Mouse (Mus musculus): ENCODE measurements around the gene Spz1.
"Not testable (repeated sequence)": the region's sequence is repeated elsewhere in the genome, so short reads cannot be mapped to it uniquely, and the experiment has no call there.

The Spz1 gene

DNA sequence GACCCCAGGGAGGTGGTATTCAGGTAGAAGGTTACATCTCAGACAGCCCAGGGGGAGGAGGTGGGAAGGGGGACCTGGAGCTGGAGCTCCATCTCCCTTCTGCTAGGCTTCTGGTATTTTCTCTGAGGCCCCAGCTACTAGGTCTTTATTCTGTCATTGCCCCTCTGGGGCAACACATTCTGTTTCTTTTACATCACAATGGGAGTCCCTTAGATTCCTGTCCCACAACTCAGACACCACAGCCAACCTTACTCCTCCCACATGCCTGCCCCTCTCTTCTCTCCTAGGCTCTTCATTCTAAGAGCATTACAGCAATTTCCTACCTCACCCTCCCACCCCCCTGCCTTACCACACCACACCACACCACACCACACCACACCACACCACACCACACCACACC, at the start of gene Spz1:
Gene Spz1 (minus strand): TSS at position 101 of the 400 bp plus-strand sequence.
- no peak for DNase-seq

- no peak for DNase-seq
These were observed 40.5 kb upstream of the Spz1 start for GRCm38 (mm10) chr13:92616459-92616858.

DNA sequence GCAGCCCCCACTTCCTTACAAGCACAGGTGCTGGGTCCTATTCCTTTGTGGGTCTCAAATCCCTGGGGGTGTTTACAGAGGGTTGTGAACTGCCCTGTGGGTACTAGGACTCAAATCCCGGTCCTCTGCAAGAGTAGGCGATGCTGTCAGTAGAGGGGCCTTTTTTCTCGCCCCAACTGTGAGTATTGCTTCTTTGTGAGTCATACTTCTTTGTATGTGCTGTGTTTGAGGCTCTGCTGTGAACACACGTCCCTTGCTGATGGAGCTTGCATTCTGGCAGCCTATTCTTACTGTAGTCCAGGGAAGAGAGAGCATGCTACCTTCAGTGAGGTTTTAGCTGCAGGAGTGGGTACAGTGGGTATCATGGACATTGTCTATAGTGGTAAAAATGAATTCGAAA, 39.2 kb upstream of the Spz1 start:
- DNase-seq = no peak

- DNase-seq = no peak
These were observed 37.1 kb upstream of the Spz1 start for GRCm38 (mm10) chr13:92613094-92613493.

DNA sequence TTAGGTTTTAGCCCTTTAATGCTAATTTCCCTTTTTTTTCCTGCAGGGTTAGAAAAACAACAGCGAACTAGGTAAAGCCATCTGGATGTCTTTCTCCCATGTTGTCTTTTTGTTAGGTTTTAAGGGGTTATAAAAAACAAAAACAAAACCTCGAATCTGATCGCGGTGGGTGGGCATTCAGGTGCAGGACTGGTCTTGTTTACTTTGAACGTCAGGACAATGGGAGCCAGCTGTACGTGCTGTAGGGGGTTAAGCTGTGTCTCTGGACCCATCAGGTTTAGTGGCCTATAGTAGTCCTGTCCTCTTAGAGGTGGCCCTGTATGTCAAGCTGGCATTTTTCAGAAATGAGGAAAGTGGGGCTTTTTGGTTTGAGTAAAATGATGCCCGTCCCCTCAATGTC, 35.9 kb upstream of the Spz1 start:
- no peak for DNase-seq

DNA sequence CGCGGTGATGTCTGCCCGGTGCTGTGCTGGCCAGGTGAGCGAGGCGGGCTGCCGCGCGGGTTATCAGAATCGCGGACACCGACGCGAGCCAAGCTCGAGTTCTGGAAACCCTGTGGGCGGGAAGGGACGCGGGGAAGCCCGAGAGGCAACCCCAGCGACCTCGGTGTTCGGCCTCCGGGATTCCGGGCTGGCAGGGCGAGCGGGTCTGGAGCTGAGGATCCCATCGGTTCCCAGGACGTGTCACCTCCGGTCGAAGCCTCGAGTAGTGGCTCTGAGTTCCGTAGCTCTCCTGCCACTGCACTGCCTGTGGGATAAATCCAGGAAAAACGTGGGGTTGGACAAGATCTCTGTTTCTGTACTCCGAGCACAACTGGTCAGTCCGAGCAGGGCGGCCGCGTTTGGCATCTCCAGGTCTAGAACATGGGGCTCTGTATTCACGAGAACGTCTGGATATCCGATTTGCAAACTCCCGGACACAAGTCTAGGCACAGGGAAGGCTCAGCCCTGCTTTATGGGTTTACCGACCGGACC, 35.3 kb upstream of the Spz1 start:
- DNase-seq = no peak

GRCm38 (mm10) chr13:92610311-92611221, 34.6 kb upstream of the Spz1 start, which contains the start of gene Serinc5:
TSS of gene Serinc5 (plus strand) at chr13:92611091.
- DNase-seq = peak; percentile 97

DNA sequence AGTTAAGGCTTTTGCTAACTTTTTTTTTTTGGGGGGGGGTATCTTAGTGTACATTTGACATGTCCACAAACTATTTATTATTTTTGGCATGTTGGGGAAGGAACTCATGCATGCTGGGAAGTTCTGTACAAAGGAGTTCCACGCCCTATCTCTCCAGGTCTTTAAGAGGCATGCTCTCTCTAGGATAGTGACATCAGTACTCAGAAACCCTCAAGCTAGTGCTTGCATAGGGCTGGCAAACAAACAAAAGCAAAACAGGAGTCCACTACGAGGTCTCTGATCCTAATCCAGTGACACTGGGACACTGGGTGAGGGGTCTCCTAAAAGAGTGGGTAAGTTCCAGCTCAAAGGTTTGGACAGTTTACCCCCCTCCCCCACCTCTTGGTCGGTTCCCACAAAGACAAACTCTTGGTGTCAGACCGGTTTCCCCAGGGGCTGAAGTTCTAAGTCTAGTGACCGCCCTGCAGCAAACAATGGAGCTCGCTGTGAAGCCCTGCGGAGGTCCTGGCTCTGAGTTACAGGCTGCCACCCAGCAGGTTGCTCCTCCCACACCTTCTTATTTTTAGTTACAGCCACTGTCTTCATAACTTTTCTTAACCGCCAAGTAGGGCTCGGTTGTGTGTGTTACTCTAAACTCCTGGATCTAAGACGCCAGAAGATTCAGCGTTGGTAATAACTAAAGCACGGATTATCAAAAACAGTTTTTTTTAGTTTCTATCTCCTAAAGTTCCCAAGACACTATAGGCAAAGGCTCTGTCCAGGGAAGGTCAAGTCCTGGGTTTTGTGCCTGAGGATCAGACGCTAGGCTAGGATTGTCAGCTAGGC, 33.7 kb upstream of the Spz1 start:
- no peak for DNase-seq

- DNase-seq = not testable (repeated sequence)
These were observed 29.3 kb upstream of the Spz1 start for GRCm38 (mm10) chr13:92605306-92605705.

DNA sequence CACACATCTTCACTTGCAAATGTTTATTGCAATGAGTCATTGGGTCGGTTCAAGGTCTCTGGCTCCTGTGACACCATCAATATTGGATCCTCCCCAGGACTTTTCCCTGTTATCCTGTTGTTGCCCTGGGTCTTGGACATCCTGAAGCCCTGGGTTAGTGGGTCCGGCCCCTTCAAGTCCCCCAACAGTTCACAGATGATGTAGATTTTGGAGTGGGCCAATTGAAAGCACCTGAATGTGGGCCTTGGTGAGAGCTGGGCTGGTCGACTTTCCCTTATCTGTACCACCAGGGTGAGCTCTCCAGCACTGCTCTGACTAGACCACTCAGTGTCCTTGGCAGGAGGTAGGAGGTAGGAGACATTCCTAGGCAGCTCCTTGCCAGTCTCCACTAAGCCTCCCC, 19.5 kb upstream of the Spz1 start:
- DNase-seq = no peak

DNA sequence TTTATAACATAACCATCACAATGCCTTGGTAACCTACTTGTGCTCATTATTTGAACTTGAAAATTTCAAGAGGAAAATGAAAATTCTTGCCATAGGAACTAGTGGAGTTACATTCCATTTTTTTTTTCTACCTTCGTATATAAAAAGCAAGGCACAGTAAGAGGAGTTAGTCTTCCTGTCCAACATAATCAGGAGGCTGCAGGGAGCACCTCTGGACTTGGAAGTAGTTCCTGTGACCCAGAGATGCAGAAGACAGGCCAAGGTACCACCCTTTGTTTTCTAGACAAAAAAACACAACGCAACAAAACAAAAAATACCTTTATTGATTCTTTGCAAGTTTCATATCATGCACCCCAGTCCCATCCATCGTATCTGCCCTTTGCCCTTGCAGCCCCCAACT, 18.9 kb upstream of the Spz1 start:
- DNase-seq = no peak

GRCm38 (mm10) chr13:92594481-92594880, 18.5 kb upstream of the Spz1 start:
- DNase-seq = no peak

GRCm38 (mm10) chr13:92593731-92594396, 17.9 kb upstream of the Spz1 start:
- DNase-seq = no peak

DNA sequence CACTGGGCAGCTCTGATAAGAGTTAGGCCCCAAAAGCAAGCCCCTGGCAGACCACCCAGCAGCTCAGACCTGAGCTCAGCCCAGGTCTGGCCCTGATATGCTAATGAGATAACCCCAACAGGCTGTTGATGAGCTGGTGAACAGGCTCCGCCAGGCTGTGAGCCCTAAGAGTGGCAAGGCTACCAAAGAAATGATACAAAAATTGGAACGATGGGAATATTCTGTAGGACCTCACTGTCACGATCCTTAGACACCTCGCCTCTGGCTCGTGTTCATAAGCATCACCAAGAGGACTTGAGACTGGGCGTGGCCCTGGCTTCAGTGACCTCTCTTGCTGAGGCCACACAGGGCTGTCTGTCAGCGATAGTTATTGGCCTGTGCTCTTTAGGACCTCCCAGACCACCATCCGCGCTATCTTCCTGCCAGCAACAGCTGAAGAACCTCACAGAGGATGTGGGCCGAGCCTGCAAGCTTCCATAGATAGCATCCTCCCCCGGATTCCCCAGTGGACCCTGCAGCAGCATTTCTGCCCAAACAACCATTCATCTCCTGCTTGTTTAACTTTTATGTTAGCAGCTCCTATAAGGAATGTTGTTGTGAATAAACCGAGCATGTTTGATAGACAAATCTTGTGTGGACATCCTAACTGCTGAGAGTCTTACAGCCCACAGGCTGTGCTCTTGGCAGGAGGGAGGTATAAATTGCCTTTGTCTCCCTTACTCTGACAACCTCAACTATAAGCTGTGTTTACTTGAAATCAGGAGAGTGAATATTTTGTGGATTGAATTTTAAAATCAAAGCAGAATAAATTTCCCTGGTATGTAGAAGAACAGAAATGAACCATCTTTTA, 17.0 kb upstream of the Spz1 start:
- peak; percentile 42 for DNase-seq

GRCm38 (mm10) chr13:92592268-92592785, 16.4 kb upstream of the Spz1 start:
- DNase-seq = no peak

DNA sequence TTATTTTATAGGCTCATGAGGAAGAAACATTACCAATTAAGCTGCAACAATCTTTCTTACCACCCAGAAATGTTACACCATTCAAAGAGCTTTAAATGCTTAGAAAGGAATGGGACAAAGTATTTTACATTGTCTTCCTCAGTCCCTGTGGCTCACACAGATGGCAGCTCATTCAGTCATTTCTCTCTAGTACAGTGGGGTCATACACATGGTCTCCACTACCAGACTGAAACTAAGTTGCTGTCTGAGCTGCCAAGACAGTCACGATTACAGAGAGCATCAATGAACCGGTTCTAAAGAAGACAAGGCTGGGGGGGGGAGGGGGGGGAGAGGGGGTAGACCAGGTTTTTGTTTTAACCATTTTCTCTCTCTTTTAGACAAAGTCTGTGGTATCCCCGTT, 15.3 kb upstream of the Spz1 start:
- DNase-seq = no peak

DNA sequence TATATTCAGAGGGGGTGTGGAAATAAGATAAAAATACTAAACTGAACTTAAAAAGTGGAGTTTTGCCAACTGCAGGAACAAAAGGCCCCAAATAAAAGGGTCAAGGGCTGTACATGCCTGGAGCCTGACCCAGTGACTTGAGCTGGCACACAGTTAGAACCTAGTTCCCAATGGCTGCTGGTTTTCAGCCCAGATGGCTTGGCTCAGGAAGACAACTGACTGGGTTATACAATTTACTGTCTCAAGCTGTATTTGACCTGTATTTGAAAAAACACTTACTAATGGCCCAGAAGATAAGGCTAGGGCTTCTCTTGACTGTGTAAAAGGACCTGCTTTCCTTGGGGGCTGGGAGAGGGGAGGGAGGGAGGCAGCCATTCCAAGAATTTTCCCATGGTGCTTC, 13.3 kb upstream of the Spz1 start:
- no peak for DNase-seq

- no peak for DNase-seq
These were observed 12.7 kb upstream of the Spz1 start for GRCm38 (mm10) chr13:92588704-92589103.

DNA sequence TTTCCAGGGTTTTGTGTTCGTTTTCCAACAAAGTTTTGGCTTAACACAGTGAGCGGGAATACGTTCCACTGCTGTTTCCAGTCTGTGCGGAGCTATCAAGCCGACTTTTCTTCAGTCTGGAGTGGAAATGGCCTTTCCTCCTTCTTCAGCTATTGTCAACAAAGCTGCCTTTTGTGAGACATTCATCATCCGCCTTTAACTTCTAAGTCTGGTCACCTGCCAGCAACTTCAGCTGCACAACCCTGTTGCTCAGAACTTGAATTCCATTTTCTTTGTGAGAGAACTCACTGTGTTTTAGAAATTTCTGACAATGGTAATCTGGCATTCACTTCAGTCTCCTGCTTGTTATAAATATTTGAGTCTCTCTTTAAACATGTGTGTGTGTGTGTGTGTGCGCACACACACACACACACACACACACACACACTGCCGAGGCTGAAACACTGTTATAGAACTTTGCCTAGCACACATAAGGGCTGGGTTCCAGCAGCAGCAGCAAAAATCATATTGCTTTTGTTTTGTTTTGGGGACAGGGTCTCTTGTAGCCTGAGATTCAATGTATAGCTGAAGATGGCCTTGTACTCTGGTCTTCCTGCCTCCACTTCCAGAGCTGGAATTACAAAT, 8.2 kb upstream of the Spz1 start:
- DNase-seq = no peak

GRCm38 (mm10) chr13:92580220-92581043, 4.5 kb upstream of the Spz1 start:
- peak; percentile 61 for DNase-seq
